ENCODE assay signal across 19 mouse cellular contexts in the genomic region with DNA sequence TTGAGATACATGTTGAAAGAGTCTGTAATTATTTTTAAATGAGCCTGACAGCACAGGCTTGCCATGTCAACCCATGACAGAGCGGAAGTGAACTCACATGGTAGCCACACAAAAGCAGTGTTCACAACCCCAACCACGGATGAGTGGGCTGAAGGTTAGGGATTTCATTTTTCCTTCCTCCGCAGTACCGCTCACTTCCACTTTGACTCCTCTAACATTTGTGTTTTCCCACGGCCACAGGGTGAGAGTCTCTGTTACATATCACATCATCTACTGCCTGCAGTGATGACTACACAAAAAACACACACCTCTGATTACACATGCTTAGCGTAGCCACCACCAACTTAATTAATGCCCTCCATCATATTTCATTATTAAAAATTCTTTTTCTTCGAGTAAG.
A peak's percentile ranks its signal among the peaks of the same experiment; 100 is the strongest.
DNase-seq lines count a peak whose midpoint lies in the region; ATAC-seq lines count a peak whose summit lies in the region.
"Had no signal": no experiment of that assay in that cellular context is flagged by ENCODE, and none has a peak within 500 bp of the region (broad histone marks: within the 10 kb centered on the region; RNA-seq: fewer than 3 reads in every experiment).

No protein-coding gene starts in this region.

- H3K4me1 ChIP-seq in embryonic facial prominence, embryonic 12.5 days, result no peaks in the 10 kb centered on the region
- H3K4me1 ChIP-seq in embryonic facial prominence, embryonic 10.5 days, result peaks cover 1% of the 10 kb centered on the region
- H3K4me1 ChIP-seq in kidney, embryonic 15.5 days, result peaks cover 5% of the 10 kb centered on the region
- peaks cover 6% of the 10 kb centered on the region; the same call in 1 of the 2 replicates for H3K4me1 ChIP-seq in hindbrain, embryonic 15.5 days (replicated peaks)
- H3K4me1 ChIP-seq: lung, embryonic 15.5 days had no signal

- no peaks in the 10 kb centered on the region for H3K27me3 ChIP-seq in embryonic facial prominence, embryonic 12.5 days
- no peaks in the 10 kb centered on the region for H3K27me3 ChIP-seq in embryonic facial prominence, embryonic 10.5 days (replicated peaks; ENCODE audit: low read depth, poor library complexity, severe bottlenecking)
- H3K27me3 ChIP-seq in kidney, embryonic 15.5 days, result no peaks in the 10 kb centered on the region
- no peaks in the 10 kb centered on the region for H3K27me3 ChIP-seq in hindbrain, embryonic 15.5 days
- H3K27me3 ChIP-seq: lung, embryonic 15.5 days; Patski had no signal

- no peak overlapping the region for H3K4me2 ChIP-seq in embryonic facial prominence, embryonic 12.5 days (replicated peaks)
- H3K4me2 ChIP-seq in kidney, embryonic 15.5 days, result no peak overlapping the region
- H3K4me2 ChIP-seq in hindbrain, embryonic 15.5 days, result no peak overlapping the region
- H3K4me2 ChIP-seq: heart, embryonic 11.5 days; lung, embryonic 15.5 days had no signal

- 62% methylated on average over 7 of the region's 7 CpGs for WGBS in embryonic facial prominence, embryonic 12.5 days
- WGBS in embryonic facial prominence, embryonic 10.5 days, result 76% methylated on average over 7 of the region's 7 CpGs
- WGBS in kidney, embryonic 15.5 days, result 65% methylated on average over 7 of the region's 7 CpGs
- WGBS in hindbrain, embryonic 15.5 days, result 72% methylated on average over 7 of the region's 7 CpGs

- no peak overlapping the region for H3K4me3 ChIP-seq in embryonic facial prominence, embryonic 12.5 days
- H3K4me3 ChIP-seq in embryonic facial prominence, embryonic 10.5 days, result no peak overlapping the region
- no peak overlapping the region for H3K4me3 ChIP-seq in kidney, embryonic 15.5 days (replicated peaks)
- no peak overlapping the region for H3K4me3 ChIP-seq in hindbrain, embryonic 15.5 days
- H3K4me3 ChIP-seq: gastrocnemius, adult 2 months; lung, embryonic 15.5 days had no signal

- DNase-seq in embryonic facial prominence, embryonic 10.5 days (ENCODE audit: low spot score), result no peak
- DNase-seq in kidney, adult 9 months, result no peak
- peak; percentile 13 for DNase-seq in NIH3T3 (ENCODE audit: low read depth)
- DNase-seq in lung, postnatal 4 days, result no peak
- no peak for DNase-seq in cerebellum, adult 9-11 months
- DNase-seq: adrenal gland, postnatal 25 days; cerebellum, adult 11 months; gastrocnemius, adult 2 months; right cerebral cortex, postnatal 14 days; spleen, adult 18-20 months; thymus, postnatal 36 days had no signal

- H3K36me3 ChIP-seq in embryonic facial prominence, embryonic 12.5 days, result no peaks in the 10 kb centered on the region
- H3K36me3 ChIP-seq in embryonic facial prominence, embryonic 10.5 days (replicated peaks), result no peaks in the 10 kb centered on the region
- no peaks in the 10 kb centered on the region for H3K36me3 ChIP-seq in kidney, embryonic 15.5 days
- no peaks in the 10 kb centered on the region for H3K36me3 ChIP-seq in hindbrain, embryonic 15.5 days
- H3K36me3 ChIP-seq: lung, embryonic 15.5 days had no signal

- peak; percentile 52; the same call in 1 of the 2 replicates for ATAC-seq in embryonic facial prominence, embryonic 12.5 days (ENCODE audit: insufficient number of reproducible peaks, insufficient read depth, low FRiP score, low TSS enrichment)
- 0 out of 2 replicates have a peak, but pooled peaks have one; percentile 29 for ATAC-seq in kidney, embryonic 15.5 days (replicated peaks; ENCODE audit: low FRiP score)
- peak; percentile 47; the same call in 1 of the 2 replicates for ATAC-seq in hindbrain, embryonic 15.5 days (ENCODE audit: low FRiP score, low read depth)
- ATAC-seq: Patski had no signal

- H3K9me3 ChIP-seq in embryonic facial prominence, embryonic 12.5 days, result no peaks in the 10 kb centered on the region
- no peaks in the 10 kb centered on the region for H3K9me3 ChIP-seq in embryonic facial prominence, embryonic 10.5 days
- H3K9me3 ChIP-seq in kidney, embryonic 15.5 days (replicated peaks), result no peaks in the 10 kb centered on the region
- no peaks in the 10 kb centered on the region for H3K9me3 ChIP-seq in hindbrain, embryonic 15.5 days
- H3K9me3 ChIP-seq: lung, embryonic 15.5 days had no signal

- no peak overlapping the region for H3K27ac ChIP-seq in embryonic facial prominence, embryonic 12.5 days
- no peak overlapping the region for H3K27ac ChIP-seq in embryonic facial prominence, embryonic 10.5 days (replicated peaks)
- no peak overlapping the region for H3K27ac ChIP-seq in kidney, embryonic 15.5 days
- H3K27ac ChIP-seq in hindbrain, embryonic 15.5 days (replicated peaks), result no peak overlapping the region
- H3K27ac ChIP-seq: gastrocnemius, adult 2 months; kidney, postnatal 0 days; liver, embryonic 14.5 days; lung, embryonic 15.5 days had no signal

- H3K9ac ChIP-seq in embryonic facial prominence, embryonic 12.5 days, result no peak overlapping the region
- H3K9ac ChIP-seq in kidney, embryonic 15.5 days, result no peak overlapping the region
- H3K9ac ChIP-seq in hindbrain, embryonic 15.5 days, result no peak overlapping the region
- H3K9ac ChIP-seq: liver, embryonic 14.5 days; lung, embryonic 15.5 days had no signal
